Mouse (Mus musculus): ENCODE data around the gene Pip4k2a. TPM values are rescaled to one million over a fixed set of nuclear protein-coding genes. Genes with fewer than 3 reads are reported as not detected.

The Pip4k2a gene
- polyA plus RNA-seq, 2 experiments from 2014 or later = 23.7 to 25.2 TPM

GRCm38 (mm10) chr2:18833024-18833590, 164.8 kb downstream of the Pip4k2a start:
- no peak for ATAC-seq

DNA sequence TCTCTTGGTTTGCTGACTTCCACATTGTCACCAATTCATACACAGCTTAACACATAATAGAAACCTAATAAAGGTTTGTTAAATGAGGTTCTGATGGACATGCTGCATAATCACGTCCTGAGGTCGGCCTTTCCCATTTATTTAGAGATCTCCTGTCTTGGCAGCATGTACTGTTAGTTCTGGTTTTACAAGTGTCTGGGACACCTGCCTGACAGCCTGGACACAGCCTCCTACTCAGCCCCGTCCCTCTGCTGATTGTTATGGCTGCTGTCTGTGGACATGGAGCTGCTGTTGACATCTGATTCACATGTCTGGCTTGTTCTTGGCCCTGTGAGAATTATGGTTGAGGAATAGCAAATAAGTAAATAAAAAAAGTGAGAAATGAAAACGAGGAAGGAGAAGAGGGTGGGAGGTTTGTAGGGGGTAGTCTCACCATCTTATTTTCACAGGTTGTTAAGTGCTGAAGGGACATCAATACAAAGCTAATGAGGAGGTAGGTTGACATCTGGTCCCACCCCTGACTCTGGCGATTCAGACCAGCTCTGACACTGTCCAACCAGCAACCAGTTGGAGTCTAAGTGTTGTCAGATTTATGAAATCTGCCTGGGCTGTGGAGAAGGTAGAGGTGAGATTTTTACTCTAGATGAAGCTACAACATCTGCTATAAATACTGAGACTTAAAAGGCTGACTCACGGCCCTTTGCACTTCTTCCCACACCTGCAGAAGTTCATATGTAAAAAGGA, 166.7 kb downstream of the Pip4k2a start:
- ATAC-seq = no peak

DNA sequence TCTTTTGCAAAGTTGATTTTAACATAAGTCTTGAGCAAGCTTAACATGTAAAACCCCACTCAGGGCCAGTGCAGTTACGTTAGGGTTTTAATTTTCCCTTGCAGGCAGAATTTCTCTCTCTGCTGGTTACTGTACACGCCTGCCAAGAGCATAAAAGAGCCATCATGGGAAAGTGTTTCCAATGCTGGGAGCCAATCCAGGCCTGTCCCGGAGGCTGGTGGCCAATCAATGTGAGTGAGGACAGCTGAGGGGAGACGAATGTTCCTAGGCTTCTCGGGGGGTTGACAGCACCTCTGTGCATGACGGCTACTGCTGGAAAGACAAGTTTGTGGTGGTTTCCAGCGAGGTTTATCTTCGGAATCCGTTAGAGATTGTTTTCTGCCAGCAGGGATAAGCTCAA, 175.2 kb downstream of the Pip4k2a start:
- ATAC-seq = no peak

GRCm38 (mm10) chr2:18821451-18822379, 176.2 kb downstream of the Pip4k2a start:
- peak; percentile 99 for ATAC-seq

DNA sequence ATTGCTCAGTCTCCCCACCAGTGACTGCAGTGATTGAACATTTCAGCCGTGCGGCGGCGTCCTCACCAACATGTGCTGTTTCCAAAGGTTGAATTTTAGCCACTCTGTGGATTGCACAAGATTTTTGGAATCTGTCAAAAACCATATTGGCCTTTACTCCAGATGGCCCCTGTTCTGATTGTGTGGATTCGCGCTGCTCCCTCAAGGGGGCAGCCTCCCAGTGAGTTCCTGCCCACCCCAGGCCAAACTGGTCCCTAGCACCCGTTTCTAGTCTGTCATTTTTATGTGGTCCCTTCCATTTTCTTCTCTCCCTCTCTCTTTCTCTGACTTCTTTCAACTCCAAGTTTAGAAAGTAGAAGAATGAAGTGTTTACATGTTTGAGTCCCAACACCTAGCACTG, 178.4 kb downstream of the Pip4k2a start:
- ATAC-seq = no peak

DNA sequence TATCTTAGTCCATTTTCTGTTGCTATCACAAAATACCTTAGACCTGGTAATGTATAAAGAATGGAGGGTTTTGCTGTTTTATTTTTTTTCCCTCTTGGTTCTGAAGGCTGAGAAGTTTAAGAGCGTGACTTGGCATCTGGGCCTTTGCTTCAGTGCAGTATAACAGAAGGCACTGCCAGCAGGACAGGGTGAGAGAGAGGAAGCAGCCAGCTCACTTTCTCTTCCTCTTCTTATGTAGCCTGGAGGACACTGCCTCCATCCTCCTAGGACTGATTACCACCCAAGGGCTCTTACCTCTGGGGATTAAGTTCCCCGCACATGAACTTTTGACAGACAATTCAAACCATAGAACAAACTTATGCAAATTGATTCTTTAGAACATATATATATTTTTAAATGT, 181.9 kb downstream of the Pip4k2a start:
- ATAC-seq = no peak

DNA sequence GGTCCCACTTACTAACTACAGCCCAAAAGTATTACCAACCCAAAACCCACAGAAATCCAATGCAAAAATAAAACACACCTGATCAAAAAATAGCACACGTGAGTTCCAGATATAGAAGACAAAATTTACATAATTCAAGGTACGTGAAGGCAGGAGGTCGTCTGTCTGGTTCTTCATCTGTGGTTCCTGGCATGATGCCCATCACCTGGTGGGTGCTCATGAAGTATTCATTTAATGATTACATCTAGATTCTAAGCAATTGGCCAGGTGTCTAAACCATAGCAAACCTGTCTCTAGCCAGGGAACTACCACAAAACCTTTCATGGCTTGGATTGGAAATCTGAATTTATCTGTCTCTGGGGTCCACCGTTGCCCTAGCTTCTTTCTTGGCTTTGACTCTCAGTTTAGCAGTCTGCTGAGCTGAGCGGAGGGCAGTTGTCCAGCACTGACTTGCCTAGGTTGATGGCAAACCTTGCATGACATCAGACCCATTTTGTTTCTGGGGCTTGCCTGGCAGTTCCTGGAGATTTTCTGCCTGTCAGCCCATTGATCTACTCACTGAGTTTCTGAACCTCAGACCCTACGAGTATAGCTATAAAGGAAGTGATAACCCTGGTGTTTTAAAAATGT, 182.5 kb downstream of the Pip4k2a start:
- no peak for ATAC-seq

GRCm38 (mm10) chr2:18814447-18814804, 183.5 kb downstream of the Pip4k2a start:
- no peak for ATAC-seq

GRCm38 (mm10) chr2:18813683-18814446, 184.1 kb downstream of the Pip4k2a start:
- no peak for ATAC-seq

- no peak for ATAC-seq
Observed at GRCm38 (mm10) chr2:18807961-18808360, 190.0 kb downstream of the Pip4k2a start.

GRCm38 (mm10) chr2:18801281-18801862, 196.6 kb downstream of the Pip4k2a start:
- no peak for ATAC-seq

DNA sequence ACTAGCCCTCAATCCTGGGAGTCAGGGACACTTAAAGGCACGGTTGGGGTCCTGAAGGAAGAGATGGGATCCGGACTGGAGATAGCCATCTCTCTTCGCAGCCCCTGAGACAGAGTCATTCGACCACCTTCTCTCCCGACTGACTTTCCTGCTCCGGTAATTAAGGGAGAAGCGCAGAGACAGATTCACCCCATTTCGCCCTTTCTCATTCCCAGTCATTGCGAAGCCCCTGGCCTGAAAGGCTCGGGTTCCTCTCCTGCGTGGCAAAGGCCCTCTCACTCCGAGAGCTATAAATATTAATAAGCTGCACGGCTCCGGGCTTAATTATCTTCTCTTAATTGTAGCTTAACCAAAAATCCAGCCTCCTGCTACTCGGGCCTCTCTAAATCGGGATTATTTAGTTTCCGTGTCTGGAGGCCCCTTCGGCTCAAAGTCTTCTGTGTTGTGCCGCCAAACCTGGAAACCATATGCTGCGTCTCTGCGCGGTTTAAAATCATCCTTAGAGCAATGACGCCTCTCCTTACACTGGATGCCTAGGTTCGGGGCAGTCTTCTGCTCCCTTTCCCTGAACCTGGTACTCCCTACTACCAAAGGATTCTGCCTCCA, 197.2 kb downstream of the Pip4k2a start:
- no peak for ATAC-seq

GRCm38 (mm10) chr2:18799966-18800645, 197.8 kb downstream of the Pip4k2a start:
- peak; percentile 76 for ATAC-seq

- peak; percentile 27 for ATAC-seq
Observed at GRCm38 (mm10) chr2:18799265-18799965, 198.5 kb downstream of the Pip4k2a start.

- no peak for ATAC-seq
Observed at GRCm38 (mm10) chr2:18797776-18798175, 200.2 kb downstream of the Pip4k2a start.

DNA sequence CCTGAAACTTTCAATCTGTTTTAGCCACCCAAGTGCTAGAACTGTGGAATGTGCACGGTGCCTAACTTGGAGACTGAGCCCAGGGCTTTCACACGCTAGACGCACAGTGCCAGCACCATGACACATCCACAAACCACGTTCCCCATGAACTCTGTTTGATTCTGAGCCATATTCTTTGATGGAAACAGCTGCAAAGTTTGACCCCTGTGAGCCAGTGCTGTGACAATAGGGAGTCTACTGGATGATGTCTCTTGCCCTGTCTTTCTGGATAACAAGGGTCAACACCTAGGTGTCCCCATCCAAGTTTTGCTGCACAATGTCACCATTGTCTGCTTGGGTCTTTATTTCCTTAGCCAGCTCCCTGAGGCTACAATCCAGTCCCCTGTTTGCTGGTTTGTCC, 203.7 kb downstream of the Pip4k2a start:
- no peak for ATAC-seq
